Mouse (Mus musculus): Measurements from ENCODE around the gene Cflar.

- TF ChIP-seq CTCF (IDR thresholded peaks at IDR 0.05; ENCODE audit: control insufficient read depth, insufficient read depth, insufficient replicate concordance, low read depth, low read length) = no peak
- no peak for TF ChIP-seq POLR2A (IDR thresholded peaks at IDR 0.05; ENCODE audit: control insufficient read depth, low read depth, low read length)
These were observed 21.1 kb upstream of the Cflar start for GRCm38 (mm10) chr1:58690006-58690744.
